Mouse (Mus musculus) v-Abl transformed pro-B cells (cell line): ENCODE results near the gene Gm28053.

Experiments
- in situ Hi-C, 2 experiments: fragments of 400-800 bp; cut with MboI; formaldehyde crosslinking; loops; one replicate each; pipeline ENCODE4 v1.15.1; 2025; ENCODE audit not compliant: unreplicated experiment in 2 of 2

Gm28053 gene

DNA sequence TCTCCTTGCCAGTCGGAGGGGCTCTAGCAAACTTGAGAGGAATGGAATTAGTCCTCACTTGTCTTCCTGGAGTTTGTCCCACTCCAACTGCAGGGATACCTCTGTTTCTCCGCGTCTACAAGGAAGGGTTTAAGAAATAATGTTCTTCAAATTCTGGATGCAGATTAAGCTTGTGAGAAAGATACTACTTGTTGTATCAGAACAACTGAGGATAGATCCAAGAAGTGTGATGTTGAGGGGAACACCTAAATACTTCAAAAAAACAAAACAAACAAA lies 21.3 kb downstream of the Gm28053 start:
- in situ Hi-C loops: loop anchor here (5.0 kb wide), 1 partner anchor 37 kb away; no protein-coding TSS in a partner anchor

DNA sequence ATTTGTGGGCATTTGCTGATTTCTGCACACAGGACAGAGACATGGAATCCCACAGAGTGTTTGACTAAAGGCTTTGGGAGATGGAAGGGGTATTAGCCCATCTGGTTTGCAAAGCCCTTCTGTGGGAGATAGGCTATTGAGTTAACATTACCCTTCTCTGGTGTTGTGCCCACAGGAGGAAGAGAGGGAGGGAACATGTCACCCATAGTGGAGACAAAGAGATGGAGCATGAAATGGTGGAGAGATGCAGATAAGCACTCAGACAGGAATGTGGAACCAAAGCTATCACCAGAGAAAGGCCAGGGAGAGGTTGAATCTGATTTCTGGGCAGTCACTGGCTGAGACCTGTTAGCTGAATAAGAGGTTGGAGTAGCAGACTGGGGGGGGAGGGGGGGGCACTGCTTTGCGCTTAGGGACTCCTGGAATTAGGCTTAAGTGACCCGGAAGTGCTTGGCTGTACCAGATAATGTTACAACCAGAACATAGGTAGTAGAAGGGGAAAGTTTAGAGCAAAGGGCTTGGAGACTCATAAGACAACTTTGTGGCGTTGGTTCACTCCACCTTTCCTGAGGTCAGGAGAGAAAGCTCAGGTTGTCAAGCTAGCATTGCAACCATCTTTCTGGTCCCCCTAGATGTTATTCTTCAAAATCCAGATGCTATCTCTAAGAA lies 22.2 kb downstream of the Gm28053 start:
- in situ Hi-C loops: no loop called here

DNA sequence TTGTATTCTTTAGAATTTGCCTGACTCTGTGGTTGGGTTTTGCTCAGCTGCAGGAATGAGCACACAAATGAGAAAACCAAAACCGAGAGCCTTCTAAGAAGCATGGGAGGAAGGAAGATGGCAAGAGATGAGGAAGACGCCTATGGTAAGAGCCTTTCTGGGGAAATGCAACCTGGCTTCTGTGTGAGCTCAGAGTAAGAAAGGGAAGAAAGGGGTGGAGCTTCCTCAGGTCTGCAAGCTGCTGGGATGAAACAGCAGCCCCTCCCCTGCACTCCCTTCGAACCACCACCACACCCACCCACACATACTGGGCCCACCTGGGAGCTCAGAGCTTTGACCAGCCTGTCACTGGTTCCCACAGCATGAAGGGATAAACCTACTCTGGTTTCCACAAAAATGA lies 22.9 kb downstream of the Gm28053 start:
- in situ Hi-C loops: no loop called here

DNA sequence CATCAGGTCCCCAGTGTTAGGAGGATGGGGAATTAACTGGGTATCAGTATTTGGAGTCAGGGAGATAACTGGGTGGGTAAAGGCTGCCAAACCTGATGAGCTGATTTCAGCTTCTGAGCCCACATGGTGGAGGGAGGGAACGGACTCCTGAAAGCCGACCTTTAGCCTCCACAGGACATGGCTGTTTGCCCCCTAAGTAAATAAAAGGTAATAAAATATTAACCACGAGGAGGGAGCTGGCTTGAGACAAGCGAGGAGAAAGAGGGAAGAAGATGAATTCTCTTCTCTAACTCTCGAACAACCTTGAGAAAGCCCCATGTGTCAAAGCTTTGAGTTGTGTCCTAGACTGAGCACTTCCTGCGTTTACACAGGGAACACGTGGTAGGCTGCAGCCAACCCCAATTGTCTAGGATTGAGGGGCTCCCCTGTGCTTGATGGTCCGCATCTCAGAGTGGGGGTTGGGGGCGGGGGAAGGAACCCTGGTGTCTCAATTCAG lies 23.4 kb downstream of the Gm28053 start:
- in situ Hi-C loops: no loop called here

DNA sequence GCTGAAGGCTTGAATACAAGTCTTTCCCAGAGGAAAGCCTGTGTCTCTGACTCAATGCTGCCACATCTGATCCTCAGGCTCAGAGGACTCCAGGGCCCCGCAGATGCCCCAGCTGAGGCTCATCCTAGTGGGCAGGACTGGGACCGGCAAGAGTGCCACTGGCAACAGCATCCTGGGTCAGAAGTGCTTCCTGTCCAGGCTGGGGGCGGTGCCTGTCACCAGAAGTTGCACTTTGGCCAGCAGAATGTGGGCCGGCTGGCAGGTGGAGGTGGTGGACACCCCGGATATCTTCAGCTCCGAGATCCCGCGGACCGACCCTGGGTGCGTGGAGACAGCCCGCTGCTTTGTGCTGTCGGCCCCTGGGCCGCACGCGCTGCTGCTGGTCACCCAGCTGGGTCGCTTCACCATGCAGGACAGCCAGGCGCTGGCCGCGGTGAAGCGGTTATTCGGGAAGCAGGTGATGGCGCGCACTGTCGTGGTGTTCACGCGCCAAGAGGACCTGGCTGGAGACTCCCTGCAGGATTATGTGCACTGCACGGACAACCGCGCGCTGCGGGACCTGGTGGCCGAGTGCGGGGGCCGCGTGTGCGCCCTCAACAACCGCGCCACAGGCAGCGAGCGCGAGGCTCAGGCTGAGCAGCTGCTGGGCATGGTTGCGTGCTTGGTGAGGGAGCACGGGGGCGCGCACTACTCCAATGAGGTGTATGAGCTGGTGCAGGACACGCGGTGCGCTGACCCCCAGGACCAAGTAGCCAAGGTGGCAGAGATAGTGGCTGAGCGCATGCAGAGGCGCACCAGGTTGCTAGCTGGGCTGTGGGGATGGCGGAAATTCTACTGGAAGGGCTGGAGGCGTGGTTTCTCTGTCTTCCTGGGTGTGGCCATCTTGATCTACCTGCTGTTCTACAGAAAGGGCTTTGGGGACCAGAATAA lies 24.3 kb downstream of the Gm28053 start:
- in situ Hi-C loops: no loop called here

DNA sequence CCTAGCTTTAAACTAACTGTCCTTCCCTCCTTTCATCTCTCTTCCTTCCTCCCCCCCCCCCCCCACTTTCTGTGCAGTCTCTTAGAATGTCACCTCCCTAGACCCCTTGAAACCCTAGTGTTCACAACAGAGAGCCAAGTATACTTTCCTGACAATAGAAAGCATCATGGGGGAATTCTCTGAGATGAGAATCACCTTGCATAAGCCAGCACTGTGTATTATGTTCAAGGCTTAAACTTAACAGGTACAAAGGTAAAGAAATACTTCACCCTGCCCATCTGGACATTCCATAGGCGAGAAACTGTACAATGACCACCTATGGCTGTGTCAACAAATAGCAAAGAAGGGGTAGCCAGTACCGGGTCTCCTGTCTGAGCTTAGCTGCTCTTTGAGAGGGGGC lies 27.1 kb downstream of the Gm28053 start:
- in situ Hi-C loops: loop anchor here in 1 of 2 experiments (5.0 kb wide), 1 partner anchor 98 kb away; the partner anchor contains the start of gene Gimap8

DNA sequence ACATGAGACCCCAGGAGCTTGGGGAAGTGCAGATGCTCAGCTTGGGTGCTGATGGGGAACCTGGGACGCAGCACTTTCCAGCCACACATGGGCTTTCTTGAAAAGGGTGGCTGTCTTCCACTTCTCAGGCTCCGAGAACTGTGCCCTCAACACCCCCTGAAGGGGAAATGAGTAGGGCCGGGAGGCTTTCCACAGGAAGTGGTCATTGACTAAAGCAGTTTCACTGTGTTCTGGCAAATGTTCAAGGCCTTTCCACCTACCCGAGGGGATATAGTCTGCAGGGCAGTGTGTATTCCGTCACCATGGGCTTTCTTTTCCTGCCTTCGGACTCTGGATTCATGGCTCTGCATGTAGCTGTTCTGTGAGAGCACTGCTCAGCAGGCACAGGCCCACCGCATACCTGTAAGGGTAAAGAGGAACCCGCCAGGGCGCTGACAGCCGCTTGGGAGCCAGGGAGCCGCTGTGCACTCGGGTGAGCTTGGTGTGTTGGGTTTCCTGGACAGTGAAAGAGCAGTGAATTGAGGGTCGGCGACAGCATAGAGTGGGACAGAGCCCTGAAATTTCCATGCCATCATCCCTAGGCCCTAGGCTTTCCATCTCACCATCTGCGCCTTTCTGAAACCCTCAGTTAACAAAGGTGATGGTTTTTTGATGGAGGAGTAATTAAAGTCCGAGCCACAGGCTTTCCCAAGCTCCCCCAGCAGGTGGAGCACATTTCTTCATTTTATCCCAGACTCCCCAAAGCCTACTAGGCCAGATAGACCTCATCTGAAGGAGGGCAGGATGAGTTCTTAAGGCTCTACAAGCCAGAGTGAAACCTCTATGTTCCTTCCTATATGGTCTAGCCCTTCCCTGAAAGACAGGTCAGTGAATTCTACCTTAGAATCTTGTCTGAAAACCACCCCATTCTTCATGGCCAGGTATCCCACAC lies 27.8 kb downstream of the Gm28053 start, which contains the start of gene Gimap5:
Gene Gimap5 (plus strand): TSS at position 239 of the 931 bp plus-strand sequence.
- in situ Hi-C loops: loop anchor here in 1 of 2 experiments (5.0 kb wide), 1 partner anchor 99 kb away; the partner anchor contains the start of gene Gimap8

DNA sequence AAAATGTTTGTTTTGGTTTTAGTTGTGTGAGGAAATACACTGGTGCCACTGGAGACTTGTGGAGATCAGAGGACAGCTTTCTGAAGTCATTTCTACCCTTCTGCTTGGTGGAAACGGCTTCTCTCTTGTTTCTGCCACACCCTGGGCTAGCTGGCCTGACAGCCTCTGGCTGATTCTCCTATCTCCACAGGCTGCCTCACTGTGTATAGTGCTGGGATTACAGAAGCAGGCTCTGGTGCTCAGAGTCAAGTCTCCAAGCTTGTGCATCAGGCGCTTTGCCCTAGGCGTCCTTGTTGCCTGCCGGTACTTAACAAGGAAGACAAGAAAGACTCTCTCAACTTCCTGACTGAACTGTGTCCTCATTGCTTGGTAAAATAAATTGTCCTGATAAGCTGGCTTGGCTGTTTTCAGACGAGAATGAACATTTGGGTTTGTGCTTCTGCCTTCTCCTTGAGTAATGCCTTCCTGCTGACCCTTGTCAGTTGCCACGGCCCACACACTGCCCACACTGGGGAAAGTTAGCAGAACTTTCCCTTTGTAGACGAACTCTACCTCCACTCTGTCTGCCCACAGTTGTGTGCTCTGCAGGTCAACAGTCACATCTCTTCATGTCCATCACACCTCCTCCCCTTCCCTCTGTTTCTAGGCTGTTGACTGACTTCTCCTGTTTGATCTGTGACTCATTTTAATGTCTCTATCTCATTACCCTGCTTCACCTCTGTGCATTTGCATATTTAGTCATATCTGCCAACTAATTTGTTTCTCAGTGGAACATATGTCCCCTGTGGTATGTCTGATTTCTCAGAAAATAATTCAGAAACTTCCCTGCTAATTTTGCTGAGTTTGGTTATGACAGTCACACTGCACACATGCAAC lies 28.9 kb downstream of the Gm28053 start:
- in situ Hi-C loops: loop anchor here in 1 of 2 experiments (5.0 kb wide), 1 partner anchor 100 kb away; the partner anchor contains the start of gene Gimap8

DNA sequence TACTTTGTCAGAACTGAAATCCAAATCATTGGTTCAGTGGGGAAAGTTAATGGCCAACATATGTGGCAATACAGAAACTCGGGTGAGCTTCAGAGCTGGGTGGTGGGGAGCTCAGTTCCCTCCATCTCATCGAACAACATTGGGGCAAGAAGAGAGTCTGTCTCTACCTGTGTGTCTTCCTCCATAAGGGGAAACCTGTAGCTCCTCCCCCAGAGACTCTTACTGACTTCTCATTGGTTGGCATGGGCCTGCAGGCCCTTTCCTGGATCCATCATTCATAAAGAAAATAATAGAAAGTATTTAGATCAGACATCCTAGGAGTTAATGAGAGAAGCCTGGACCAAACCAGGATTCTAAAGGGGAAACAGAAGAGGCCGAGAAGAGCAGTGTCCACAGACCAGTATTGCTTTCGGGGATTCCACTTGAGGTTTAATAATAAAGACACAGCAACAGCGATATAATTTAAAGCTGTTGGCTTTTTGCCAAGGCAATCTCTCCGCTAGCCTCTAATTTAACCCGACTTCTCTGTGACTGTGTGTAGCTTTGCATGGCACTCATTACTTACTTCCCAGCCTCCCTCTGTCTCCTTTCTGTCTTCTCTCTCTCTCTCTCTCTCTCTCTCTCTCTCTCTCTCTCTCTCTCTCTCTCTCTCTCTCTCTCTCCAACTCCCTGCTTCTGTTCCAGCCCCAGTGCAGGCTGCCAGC lies 45.3 kb downstream of the Gm28053 start:
- in situ Hi-C loops: loop anchor here in 1 of 2 experiments (25.0 kb wide), 1 partner anchor 576 kb away; no protein-coding TSS in a partner anchor

DNA sequence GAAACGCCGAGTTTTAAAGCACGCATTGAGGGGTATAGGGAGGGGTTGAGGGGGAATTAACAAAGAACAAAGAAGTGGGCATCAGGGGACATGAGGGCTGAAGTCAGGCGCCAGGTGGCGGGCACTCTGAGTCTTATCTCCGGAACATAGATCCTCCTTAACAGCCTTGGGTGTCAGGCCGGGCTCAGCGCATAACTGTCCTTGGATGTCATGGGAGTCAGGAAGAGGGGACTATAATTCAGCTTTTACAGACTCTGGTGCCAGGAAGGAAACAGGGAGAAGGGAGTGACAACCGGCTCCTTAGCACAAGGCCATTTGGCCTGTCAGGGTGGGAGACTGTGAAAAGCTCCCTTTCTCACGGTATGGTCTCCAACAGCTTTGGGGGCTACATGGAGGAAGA lies 46.1 kb downstream of the Gm28053 start:
- in situ Hi-C loops: loop anchor here in 1 of 2 experiments (25.0 kb wide), 1 partner anchor 577 kb away; no protein-coding TSS in a partner anchor

DNA sequence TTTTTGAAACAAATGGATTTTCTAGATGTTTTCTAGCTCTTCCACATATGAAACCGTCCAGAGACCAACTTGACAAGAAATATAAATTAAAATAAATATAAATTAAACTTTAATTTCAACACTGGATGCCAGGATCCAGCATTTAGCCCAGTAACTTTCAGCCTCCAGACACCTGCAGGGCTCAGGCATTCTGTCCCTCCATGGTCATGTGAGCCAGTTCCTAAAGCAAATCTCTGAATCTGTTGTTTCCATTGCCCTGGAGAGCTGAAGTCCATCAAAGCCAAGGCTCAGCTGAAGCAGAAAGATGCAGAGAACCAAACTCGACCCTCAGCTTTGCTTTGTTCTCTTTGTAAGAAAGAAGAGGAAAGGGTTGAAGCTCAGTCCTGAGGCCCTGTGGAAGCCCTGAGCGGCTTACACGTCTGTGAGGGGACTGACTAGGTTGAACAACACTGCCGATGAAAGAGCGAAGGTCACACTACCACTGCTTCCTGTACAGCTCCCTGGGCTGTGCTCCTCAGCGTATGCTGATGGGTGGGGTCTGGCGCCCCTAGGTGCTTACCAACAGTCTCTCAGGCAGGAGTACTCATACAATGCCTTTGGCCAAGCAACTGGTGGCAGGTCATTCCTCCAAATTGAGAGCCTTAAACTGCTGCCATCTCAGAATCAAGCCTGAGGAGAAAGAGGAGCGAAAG lies 49.9 kb downstream of the Gm28053 start:
- in situ Hi-C loops: loop anchor here in 1 of 2 experiments (25.0 kb wide), 1 partner anchor 581 kb away; no protein-coding TSS in a partner anchor

DNA sequence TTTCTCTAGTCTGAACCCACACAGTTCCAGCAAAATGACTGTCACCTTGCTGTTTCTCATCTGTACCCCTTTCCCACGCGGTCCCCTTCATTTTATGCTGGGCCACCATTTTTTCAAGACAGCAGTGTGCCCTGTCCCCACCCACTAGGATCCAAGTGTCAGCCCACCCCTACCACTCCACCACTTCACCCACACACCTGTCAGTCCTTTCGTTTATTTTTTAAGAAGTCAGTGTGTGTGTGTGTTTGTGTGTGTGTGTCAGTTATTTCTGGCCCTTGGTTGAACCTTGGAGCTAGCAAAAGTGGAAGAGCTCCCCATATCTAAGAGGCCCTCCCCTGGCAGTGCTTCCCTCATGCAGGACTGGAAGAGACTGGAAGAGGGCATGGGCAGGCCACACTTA lies 50.5 kb downstream of the Gm28053 start:
- in situ Hi-C loops: loop anchor here in 1 of 2 experiments (25.0 kb wide), 1 partner anchor 582 kb away; no protein-coding TSS in a partner anchor

DNA sequence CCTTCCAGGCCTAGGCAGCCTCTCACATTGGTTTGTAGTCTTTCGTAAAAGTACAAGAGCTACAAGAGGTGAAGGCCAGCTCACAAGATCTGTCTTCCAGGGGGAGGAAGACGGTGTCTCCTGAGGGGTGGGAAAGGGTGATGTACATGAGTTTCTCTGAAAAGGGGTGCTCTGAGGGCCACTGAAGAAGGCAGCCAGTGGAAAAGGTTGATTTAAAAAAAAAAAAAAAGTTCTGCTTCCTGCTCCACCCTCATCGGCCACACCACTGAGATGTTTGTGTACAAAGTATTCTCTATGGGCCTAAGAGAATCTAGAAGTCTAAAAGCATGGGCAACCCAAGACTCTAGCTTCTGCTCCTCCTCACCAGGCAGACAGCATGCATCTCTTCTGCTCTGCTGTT lies 52.3 kb downstream of the Gm28053 start, which contains the start of gene Gimap3:
Gene Gimap3 (minus strand): TSS at position 156 of the 400 bp plus-strand sequence.
- in situ Hi-C loops: loop anchor here (5.0 to 25.0 kb wide), 7 partner anchors 37 to 583 kb away; partner anchors contain the start of genes Gimap8 (in 2 of the 2) and Lrrc61 (in 1 of the 2)

DNA sequence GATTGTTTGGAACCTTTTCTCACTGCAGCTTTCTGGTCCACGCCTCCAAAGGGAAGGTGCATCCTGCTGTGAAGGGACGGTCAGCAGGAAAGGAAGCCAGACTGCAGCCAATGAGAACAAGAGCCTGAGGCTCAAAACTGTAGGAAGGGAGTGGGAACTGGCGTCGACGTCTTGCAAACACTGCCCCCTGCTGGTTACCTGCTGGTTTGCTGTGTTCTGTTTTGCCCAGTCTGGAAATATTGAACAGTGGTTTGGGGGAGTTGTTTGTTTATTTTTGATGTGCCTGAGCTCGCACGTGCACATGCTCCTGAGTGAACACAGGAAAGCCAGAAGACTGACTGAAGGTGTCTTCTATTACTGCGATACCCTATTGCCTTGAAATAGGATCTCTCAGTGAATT lies 53.6 kb downstream of the Gm28053 start:
- in situ Hi-C loops: loop anchor here (5.0 to 25.0 kb wide), 7 partner anchors 35 to 585 kb away; partner anchors contain the start of genes Gimap8 (in 2 of the 2) and Lrrc61 (in 1 of the 2)

DNA sequence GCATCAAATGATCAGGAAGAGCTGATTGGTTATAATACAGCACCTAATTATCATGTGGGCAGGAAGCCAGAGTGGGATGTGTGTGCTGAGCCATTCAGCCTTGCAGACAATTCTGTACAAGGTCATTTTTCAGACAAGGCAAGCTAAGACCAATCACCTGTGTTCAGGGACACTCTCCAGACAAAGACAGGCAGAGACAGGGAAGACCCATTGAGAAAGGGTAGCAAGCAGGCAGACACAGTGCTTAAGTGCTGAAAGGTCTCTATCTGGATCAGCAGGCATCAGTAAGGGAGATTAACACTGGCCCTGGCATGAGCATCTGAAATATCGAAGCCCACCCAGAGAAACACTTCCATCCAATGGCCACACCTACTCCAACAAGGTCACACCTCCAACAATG lies 66.0 kb downstream of the Gm28053 start:
- in situ Hi-C loops: no loop called here

DNA sequence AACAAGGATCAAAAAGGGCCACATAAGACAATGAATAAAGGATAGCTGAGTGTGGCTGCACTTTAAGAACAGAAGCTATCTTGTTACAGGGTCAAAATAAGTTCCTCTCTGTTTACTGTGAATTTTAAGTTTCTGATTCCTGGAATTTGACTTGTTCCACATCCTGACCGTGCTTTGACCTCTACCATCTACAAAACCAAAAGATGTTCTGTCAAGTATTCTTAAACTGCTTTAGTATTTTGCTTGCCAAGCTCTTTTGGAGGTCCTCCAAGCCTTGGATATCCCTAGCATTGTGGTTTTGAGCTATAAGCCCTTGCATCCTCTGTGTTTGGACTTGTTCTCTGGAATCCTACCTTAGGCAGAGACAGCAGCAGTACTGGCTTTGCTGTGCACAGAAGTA lies 66.8 kb downstream of the Gm28053 start:
- in situ Hi-C loops: no loop called here

DNA sequence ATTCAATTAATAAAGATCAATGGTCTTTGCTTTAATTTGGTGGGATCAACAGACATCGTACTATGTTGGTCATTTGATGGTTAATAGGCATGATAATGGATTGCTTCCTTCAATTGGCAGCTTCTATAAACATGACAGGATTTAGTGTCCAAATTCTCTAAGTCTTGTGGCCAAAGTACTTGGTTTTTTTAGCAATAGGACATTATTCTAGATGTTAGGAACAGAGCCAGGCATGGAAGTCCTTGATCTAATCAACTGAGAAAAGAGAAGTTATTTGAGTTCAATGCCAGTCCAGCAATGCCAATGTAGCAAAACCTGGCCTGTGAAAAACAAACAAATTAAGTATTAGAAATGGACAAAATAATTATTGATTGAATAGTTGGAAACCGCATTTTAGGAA lies 67.2 kb downstream of the Gm28053 start:
- in situ Hi-C loops: no loop called here
